Comparison of ENCODE assay signal across 8 mouse cellular contexts in genomic region chr17:25773549-25774120, GRCm38 (mm10). TPM values are rescaled to one million over a fixed set of nuclear protein-coding genes. Genes with fewer than 3 reads are reported as not detected.
DNase-seq lines count a peak whose midpoint lies in the region; ATAC-seq lines count a peak whose summit lies in the region.

Narfl (plus strand) TSS chr17:25773776.

- H3K27ac ChIP-seq in hindbrain, embryonic 16.5 days (ENCODE audit: low read depth, low read length): no peak within 1 kb of the TSS
- peak within 1 kb of the TSS; percentile 61 for H3K27ac ChIP-seq in macrophage

- H3K36me3 ChIP-seq in hindbrain, embryonic 16.5 days (ENCODE audit: control insufficient read depth, insufficient read depth, low read length): no peaks in the 10 kb centered on the region
- H3K36me3 ChIP-seq in macrophage (ENCODE audit: inconsistent target): peaks cover 20% of the 10 kb centered on the region

- no peaks in the 10 kb centered on the region for H3K9me3 ChIP-seq in hindbrain, embryonic 16.5 days (ENCODE audit: control insufficient read depth, low read length)

- peak within 1 kb of the TSS; percentile 62 for H3K4me3 ChIP-seq in hindbrain, embryonic 16.5 days (ENCODE audit: low read length)
- H3K4me3 ChIP-seq in macrophage (ENCODE audit: inconsistent target): peak within 1 kb of the TSS; percentile 93

- peak; percentile 89 for ATAC-seq in hindbrain, embryonic 16.5 days

- peak within 1 kb of the TSS; percentile 69 for H3K4me2 ChIP-seq in hindbrain, embryonic 16.5 days (ENCODE audit: low read length)

- H3K4me1 ChIP-seq in hindbrain, embryonic 16.5 days (ENCODE audit: control insufficient read depth, insufficient read depth, low read depth, low read length): peaks cover 7% of the 10 kb centered on the region

- peaks cover 19% of the 10 kb centered on the region for H3K79me2 ChIP-seq in macrophage (ENCODE audit: inconsistent target)

- WGBS in hindbrain, embryonic 16.5 days: under 1% methylated on average over 37 of the region's 37 CpGs
- WGBS in macrophage (ENCODE audit: missing documents): 1% methylated on average over 37 of the region's 37 CpGs

- H3K27me3 ChIP-seq in hindbrain, embryonic 16.5 days (replicated peaks; ENCODE audit: control insufficient read depth, insufficient read depth, low read length): no peaks in the 10 kb centered on the region; the same call in 1 of the 2 replicates

- H3K9ac ChIP-seq in hindbrain, embryonic 16.5 days (ENCODE audit: low read depth, low read length): peak within 1 kb of the TSS; percentile 75

- peak; percentile 92 for DNase-seq in WW6 (ENCODE audit: low read depth, low spot score)
- peak; percentile 99 for DNase-seq in cerebellum, postnatal 4 days (ENCODE audit: low spot score in 2 of 2)
- DNase-seq in gastrocnemius, adult 18-20 months (ENCODE audit: low spot score): peak; percentile 98
- DNase-seq in left cerebral cortex, adult 18-20 months (ENCODE audit: low spot score in 2 of 2): peak; percentile 99
- peak; percentile 97 for DNase-seq in right cerebral cortex, adult 18-20 months
- peak; percentile 95 for DNase-seq in urinary bladder, postnatal 10 days (ENCODE audit: low spot score)

RNA-seq across cellular contexts. Expression of gene Narfl, which starts in this region (rescaled TPM):
- 10 to 100 TPM; 27.3 to 29.2 TPM for total RNA-seq in gastrocnemius, adult 18-20 months (2021)
- polyA plus RNA-seq in hindbrain, embryonic 16.5 days (2015; fragmentation: Nextera tagmentation; extraction: Ambion mirVana): 29.9 and 30.4 TPM in 2 replicates
- total RNA-seq in left cerebral cortex, adult 18-20 months (2021): 10 to 100 TPM; 31.3 to 37.1 TPM
- 100 to 1,000 TPM in 1 of 26 experiments, 10 to 100 TPM in 25; 24.5 to 107 (median 59.1) TPM for total RNA-seq in macrophage (2018; cell fraction: chromatin; rRNA removed)
- total RNA-seq in macrophage (2018; cell fraction: cytosol; rRNA removed): 10 to 100 TPM in 24 of 26 experiments, 1 to 10 TPM in 2; 7.1 to 21.4 (median 16.1) TPM
- total RNA-seq in macrophage (2018; cell fraction: nucleus; rRNA removed): 10 to 100 TPM; 15.4 to 57.8 (median 27.2) TPM
- polyA plus RNA-seq in macrophage (2018): 19.4 to 20.9 TPM (median 19.5 TPM) in 3 replicates
